Mouse (Mus musculus): ENCODE measurements around the gene Lpp. TPM values are rescaled to one million over a fixed set of nuclear protein-coding genes. Genes with fewer than 3 reads are reported as not detected.

The Lpp gene
- total and polyA plus RNA-seq, 3 experiments: 0.64 to 1.2 (median 0.68) TPM

- H3K9ac ChIP-seq (ENCODE audit: insufficient read depth, low read depth): no peak overlapping the region
- no peaks in the 10 kb centered on the region for H3K36me3 ChIP-seq (replicated peaks in 1 of 2; ENCODE audit: control insufficient read depth in 1 of 2, insufficient read depth in 1 of 2, low read length in 1 of 2)
- no peak overlapping the region for H3K27ac ChIP-seq (ENCODE audit: insufficient read depth, low read depth)
- peaks cover 0 to 12% of the 10 kb centered on the region in 2 experiments; a peak in 1 of 4 replicates for H3K4me1 ChIP-seq (ENCODE audit: control insufficient read depth in 1 of 2, insufficient read depth in 2 of 2)
- H3K4me2 ChIP-seq (ENCODE audit: insufficient read depth, low read depth, poor library complexity, severe bottlenecking): no peak overlapping the region
- TF ChIP-seq MAX (IDR thresholded peaks at IDR 0.05; ENCODE audit: low read length): no peak
- H3K79me2 ChIP-seq (replicated peaks; ENCODE audit: control insufficient read depth, extremely low read depth, insufficient read depth, poor library complexity, severe bottlenecking): no peaks in the 10 kb centered on the region
- dilution Hi-C loops (cut with MboI; ENCODE audit: extremely low pct_ligation_motif_present, extremely low pct_unique_long_range_greater_than_20kb, low sequenced_read_pairs): no loop called here
- no peaks in the 10 kb centered on the region for H3K9me3 ChIP-seq (replicated peaks; ENCODE audit: low read length)
- in situ Hi-C loops (cut with MboI; ENCODE audit: low pct_ligation_motif_present, low pct_unique_long_range_greater_than_20kb, low sequenced_read_pairs): no loop called here
- H3K4me3 ChIP-seq (replicated peaks in 1 of 3; ENCODE audit: low read depth in 2 of 3, low read length in 2 of 3, poor library complexity in 1 of 3): no peak overlapping the region
- peaks cover 2% of the 10 kb centered on the region for H3K27me3 ChIP-seq (replicated peaks)
- no peak for DNase-seq (ENCODE audit: extremely low read depth)
These were observed 84.7 kb downstream of the Lpp start for GRCm38 (mm10) chr16:24478006-24478405.

- no peak overlapping the region for H3K4me2 ChIP-seq (ENCODE audit: insufficient read depth, low read depth, poor library complexity, severe bottlenecking)
- H3K27me3 ChIP-seq (replicated peaks): no peaks in the 10 kb centered on the region
- no peak overlapping the region for H3K4me3 ChIP-seq (replicated peaks in 1 of 3; ENCODE audit: low read depth in 2 of 3, low read length in 2 of 3, poor library complexity in 1 of 3)
- H3K79me2 ChIP-seq (replicated peaks; ENCODE audit: control insufficient read depth, extremely low read depth, insufficient read depth, poor library complexity, severe bottlenecking): no peaks in the 10 kb centered on the region
- peaks cover 0 to 12% of the 10 kb centered on the region in 2 experiments; a peak in 1 of 4 replicates for H3K4me1 ChIP-seq (ENCODE audit: control insufficient read depth in 1 of 2, insufficient read depth in 2 of 2)
- in situ Hi-C loops (cut with MboI; ENCODE audit: low pct_ligation_motif_present, low pct_unique_long_range_greater_than_20kb, low sequenced_read_pairs) (no loop called here), dilution Hi-C loops (cut with MboI; ENCODE audit: extremely low pct_ligation_motif_present, extremely low pct_unique_long_range_greater_than_20kb, low sequenced_read_pairs) (no loop called here)
- H3K9ac ChIP-seq (ENCODE audit: insufficient read depth, low read depth): no peak overlapping the region
- no peaks in the 10 kb centered on the region for H3K36me3 ChIP-seq (replicated peaks in 1 of 2; ENCODE audit: control insufficient read depth in 1 of 2, insufficient read depth in 1 of 2, low read length in 1 of 2)
- H3K27ac ChIP-seq (ENCODE audit: insufficient read depth, low read depth): no peak overlapping the region
- no peaks in the 10 kb centered on the region for H3K9me3 ChIP-seq (replicated peaks; ENCODE audit: low read length)
- TF ChIP-seq RCOR1 (conservative IDR thresholded peaks at IDR 0.05; ENCODE audit: low read depth, low read length): no peak
- no peak for TF ChIP-seq HCFC1 (IDR thresholded peaks at IDR 0.05; ENCODE audit: low read depth, low read length)
- no peak for TF ChIP-seq ELF1 (IDR thresholded peaks at IDR 0.05; ENCODE audit: low read depth, low read length)
- no peak for TF ChIP-seq MYC (IDR thresholded peaks at IDR 0.05; ENCODE audit: low read depth, low read length)
- TF ChIP-seq USF2 (conservative IDR thresholded peaks at IDR 0.05; ENCODE audit: low read depth, low read length): no peak
- TF ChIP-seq MEF2A (IDR thresholded peaks at IDR 0.05; ENCODE audit: borderline replicate concordance, low read depth, low read length): no peak
- TF ChIP-seq NRF1 (IDR thresholded peaks at IDR 0.05; ENCODE audit: low read depth, low read length): no peak
- no peak for TF ChIP-seq ZNF384 (IDR thresholded peaks at IDR 0.05; ENCODE audit: low read depth, low read length)
- no peak for TF ChIP-seq RAD21 (IDR thresholded peaks at IDR 0.05; ENCODE audit: low read depth, low read length)
- no peak for TF ChIP-seq CTCF (conservative IDR thresholded peaks at IDR 0.05 in 1 of 2, IDR thresholded peaks at IDR 0.05 in 1 of 2; ENCODE audit: low read depth in 2 of 2, low read length in 2 of 2)
- TF ChIP-seq PAX5 (IDR thresholded peaks at IDR 0.05; ENCODE audit: low read length): no peak
- TF ChIP-seq KAT2A (IDR thresholded peaks at IDR 0.05; ENCODE audit: insufficient replicate concordance, low read length): no peak
- no peak for TF ChIP-seq POLR2A (IDR thresholded peaks at IDR 0.05; ENCODE audit: low read depth, low read length)
- TF ChIP-seq ZKSCAN1 (IDR thresholded peaks at IDR 0.05; ENCODE audit: borderline replicate concordance, low read depth, low read length): no peak
- no peak for TF ChIP-seq IRF4 (IDR thresholded peaks at IDR 0.05; ENCODE audit: low read depth, low read length)
- no peak for DNase-seq (ENCODE audit: extremely low read depth)
These were observed 85.5 kb downstream of the Lpp start for GRCm38 (mm10) chr16:24478851-24479250.

Data from CH12.LX (cell line).